Mouse (Mus musculus) c-Kit-negative CD71-positive TER-119-positive erythroid progenitor cells, embryonic 14.5 days (primary cell): ENCODE measurements around the gene Ldlrad3.

Experiments used
- DNase-seq: peaks from one replicate; pipeline ENCODE4 v3.0.0-alpha.2; 2013; ENCODE audit warnings: low read depth, low spot score

The Ldlrad3 gene

DNA sequence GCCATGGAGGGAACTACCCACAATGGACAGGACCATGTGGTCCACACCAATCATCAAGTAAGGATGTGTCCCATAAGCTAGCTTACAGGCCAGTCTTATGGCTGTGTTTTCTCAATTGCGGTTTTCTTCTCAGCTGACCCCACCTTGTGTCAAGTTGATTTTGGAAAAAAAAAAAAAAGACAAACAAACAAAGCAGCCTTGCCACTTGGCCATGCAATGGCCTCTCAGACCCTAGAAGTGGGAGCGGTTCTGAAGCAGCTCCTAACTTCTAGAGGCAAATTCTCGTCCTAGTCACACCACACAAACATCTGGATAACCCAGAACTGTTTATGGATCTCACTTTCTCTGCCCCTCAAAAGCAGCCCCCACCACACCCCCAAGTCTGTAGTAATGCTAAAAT is 41.1 kb downstream of the Ldlrad3 start:
- no peak for DNase-seq

DNA sequence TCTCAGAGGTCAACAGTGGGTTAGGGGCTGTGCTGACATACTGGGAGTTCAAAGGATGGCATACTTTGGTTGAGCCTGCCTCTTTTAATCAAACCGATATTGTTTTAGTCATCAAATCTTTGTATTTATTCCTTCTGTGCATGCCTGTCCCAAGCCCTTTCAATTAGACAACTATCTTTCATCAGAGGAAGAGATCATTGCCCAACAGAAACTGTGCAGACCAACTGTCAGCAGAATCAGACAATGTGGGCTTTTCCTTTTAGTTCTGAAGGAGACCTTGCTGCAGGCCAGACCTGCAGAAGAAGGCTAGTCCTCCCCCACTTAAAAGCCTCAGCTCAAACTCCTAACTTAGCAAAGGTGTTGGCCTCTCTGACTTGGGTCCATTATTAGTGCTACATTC is 41.9 kb downstream of the Ldlrad3 start:
- no peak for DNase-seq

DNA sequence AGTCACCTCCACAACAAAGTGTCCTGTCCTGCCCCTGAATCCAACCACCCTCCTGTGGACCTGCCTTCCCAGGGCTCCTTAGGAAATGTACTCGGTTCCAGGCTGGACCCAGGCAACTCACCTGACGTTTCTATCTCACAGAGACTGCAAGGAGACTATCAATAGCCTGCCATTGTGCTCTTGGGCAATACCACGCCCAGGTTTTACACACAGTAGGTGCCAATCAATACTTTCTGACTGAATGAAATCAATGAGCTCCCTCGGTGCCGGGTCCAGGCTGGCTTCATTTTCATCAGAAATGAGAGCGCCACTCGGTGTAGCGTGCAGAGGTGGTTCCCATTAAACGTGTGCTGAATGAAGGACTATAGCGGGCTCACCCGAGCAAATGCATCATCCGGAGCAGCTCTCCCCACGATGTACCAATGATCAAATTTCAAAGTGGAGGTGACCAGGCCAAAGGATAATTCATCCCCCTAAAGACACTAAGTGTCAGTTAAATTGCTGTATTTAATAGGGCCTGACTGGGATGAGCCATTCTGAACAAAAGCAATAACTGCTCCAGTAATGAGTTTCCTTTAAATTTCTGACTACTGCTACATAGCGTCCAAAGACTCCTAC is 43.4 kb downstream of the Ldlrad3 start:
- no peak for DNase-seq

DNA sequence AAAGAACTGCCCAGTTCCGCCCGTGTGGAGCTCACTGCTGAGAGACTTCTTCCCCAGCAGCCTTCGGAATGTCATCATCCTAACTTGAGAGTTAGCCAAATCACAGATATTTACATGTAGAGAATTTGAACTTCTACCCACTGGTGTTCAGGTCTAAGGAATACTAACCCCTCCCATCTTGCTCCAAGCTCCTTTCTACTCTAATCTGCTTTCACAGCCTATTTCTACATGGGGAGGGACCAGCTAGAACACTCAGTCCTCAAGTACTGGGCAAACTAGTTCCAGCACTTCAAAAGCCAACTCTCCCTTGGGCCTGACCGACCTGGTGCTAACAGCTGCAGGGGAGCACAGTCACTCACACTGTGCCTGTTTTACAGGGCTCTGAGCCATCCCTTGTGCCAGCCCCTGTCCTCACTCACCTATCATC is 44.0 kb downstream of the Ldlrad3 start:
- no peak for DNase-seq

DNA sequence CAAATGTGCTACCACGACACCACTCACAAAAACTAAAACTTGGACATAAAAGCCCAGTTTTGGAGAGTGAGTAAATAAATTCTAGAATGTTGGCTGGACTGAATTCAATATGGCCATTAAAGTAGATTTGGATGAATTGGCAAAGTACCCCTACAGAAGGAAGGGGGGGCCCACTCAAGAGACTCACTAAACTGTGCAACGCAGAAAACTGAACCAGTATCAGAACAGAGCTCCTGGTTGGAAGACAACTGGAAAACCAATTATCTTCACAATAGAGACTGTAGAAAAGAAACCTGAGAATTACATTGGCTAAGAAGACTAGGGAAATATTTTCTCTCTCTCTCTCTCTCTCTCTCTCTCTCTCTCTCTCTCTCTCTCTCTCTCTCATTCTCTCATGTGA is 45.0 kb downstream of the Ldlrad3 start:
- DNase-seq = no peak

DNA sequence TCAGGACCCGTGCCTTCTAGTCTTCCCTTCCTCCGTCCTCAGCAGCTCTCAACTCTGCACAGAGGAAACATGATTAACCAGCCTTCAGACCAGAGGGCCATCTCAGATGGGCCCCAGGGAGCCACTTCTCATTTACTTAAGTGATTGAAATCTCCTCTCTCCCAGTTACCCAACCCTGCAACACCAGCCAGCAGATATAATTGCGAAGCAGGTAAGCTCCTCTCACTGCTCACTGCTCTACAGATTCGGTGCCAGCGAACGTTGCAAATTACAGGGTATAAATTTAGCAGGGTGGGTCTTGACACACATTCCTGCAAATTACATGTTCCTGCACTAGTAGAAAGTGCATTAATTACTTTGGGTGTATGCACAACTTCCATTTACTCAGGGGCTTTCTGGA is 48.3 kb downstream of the Ldlrad3 start:
- no peak for DNase-seq

DNA sequence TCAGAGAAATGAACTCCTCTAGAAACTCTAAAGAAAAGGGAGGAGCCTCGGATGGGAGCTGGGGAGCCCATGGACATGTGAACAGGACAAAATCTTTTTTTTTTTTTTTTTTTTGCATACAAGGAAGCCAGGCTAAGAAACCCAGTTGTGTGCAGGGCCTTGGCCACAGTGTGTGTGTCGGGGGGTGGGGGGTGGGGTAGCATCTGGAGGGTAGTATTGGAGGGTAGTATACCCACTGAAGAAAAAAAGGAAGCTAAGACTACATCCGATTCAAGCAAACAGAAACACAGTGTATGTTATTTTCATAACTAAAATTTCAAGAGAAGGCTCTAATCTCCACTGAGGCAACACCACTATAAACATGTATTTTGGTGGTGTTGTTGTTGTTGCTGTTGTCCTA is 50.0 kb downstream of the Ldlrad3 start:
- no peak for DNase-seq

DNA sequence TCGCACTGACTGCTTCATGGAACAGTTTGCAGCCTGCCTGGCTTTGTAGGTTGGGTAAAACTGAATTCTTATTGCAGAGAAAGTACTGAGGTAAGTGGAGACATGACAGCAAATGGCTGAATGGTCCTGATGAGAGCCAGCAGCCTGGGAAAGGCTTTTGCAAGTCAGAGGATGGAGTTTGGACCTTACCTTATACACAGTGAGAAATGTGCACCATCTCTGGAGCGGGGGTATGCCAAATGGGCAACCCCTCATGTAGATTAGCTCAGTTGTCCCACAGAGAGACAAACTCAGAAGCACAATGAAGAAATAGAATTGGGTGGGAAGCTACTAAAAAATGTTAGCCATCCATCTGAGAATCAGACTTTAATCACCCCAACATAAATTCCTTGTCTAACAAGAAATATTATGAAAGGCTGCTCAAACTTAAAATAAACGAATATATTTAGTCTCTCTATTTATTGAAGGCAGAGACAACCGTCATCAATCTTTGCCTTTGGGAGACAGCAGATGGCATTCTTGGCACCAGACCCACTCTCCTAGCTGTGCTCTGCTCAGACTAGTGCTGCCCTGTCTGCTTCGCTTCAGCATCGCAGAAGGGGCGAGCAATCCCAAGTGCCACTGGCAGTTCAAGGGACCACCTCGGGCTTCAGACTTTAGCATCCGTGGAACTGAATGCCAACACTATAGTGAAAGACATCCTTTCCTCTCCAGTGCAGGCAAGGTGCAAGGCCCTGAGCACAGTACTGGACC is 51.5 kb downstream of the Ldlrad3 start:
- DNase-seq = no peak

DNA sequence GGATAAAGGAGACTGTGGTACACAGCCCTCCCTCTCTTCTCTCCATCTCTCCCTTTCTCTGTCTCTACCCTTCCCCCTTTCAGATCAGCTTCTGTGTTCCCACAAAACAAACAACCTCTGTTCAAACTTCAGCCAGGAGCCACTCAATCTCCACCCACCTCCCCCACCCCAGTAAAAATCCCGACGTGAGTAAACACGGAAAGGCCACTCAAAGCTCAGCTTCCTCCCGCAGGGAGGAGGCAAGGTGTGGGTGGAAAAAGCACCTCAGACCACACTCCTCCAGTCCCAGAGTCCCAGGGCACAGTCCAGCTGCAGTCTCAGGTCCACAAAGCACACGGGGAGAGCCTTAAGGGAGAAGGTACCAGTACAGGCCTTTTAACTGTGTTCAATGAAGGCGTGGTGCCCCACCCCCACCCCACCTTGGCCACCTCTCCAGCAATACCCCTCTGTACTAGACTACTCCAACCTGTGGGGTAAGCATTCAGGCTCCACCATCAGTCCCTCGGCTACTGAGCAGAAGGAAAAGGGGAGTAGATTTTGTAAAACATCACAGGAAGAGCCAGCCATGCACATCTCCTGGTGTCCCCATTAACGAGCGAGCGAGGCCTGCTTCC is 53.1 kb downstream of the Ldlrad3 start:
- no peak for DNase-seq

DNA sequence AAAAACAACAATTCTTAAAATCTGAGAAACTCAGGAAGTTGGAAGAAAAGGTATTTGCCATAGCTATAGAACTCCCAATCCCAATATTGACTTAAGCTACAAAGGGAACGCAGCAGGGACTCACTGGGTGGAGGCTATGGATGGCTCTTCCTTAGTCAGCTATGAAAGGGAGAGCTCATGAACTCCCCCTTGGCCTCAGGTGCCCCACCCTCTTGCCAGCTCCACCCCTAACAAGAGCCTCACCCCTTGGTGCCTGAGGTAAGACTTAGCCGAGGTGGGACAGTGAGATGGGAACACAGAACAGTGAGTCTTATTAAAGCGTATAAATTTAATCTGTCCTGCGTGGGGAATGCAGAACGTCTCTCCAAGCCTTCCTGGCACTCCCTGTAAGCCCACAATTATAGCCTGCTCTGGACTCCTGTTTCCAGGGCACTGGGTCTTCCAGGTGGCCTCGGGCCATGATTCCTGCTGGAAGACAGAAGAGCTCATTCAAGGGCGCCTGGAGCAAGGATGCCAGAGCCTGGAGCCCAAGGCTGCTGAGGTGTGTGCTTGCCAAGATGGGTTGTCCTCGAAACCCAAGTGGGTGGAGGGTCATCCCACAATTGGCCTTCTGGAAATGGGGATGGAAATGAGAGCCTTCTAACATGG is 55.9 kb downstream of the Ldlrad3 start:
- no peak for DNase-seq

DNA sequence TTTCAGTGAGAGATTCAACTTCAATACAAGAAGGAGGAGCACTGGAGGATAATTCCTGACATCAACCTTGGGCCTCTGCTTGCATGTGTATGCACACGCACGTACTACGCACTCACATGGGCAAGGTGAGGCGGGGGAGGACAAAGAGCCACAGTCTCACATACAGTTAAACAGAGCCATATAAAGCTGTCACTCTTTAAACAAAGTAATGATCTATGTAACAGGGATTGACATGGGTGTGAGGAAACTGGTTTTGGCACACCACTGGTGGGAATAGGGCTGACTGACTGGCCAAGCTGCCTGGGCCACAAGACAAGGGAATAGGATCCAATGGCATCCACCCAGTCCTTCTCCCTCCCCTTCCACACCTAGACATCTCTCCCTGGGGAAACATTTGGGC is 57.0 kb downstream of the Ldlrad3 start:
- DNase-seq = no peak

DNA sequence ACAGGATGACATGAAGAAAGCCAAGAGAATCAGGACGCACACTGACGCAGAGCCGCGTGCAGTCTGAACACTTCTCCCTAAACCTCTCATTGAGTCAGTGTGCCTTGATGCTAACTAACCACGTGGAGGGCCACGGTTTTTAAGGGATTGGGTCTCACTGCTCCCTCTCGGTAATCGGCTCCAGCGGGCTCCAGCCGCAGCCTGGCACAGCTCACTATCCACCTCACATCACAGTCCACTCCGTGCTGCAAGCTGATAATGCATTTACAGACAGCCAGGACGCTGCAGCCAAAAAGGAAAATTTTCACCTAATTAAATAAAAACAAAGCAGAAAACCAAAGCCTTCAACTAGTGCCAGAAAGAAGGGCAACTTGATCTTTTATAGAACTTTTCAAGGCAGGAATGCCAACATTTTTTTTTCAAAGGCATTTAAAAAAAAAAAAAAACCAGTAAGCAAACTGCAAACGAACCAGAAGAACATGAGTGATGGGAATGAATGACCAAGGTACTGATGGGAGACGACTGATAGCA is 57.6 kb downstream of the Ldlrad3 start:
- DNase-seq = no peak

DNA sequence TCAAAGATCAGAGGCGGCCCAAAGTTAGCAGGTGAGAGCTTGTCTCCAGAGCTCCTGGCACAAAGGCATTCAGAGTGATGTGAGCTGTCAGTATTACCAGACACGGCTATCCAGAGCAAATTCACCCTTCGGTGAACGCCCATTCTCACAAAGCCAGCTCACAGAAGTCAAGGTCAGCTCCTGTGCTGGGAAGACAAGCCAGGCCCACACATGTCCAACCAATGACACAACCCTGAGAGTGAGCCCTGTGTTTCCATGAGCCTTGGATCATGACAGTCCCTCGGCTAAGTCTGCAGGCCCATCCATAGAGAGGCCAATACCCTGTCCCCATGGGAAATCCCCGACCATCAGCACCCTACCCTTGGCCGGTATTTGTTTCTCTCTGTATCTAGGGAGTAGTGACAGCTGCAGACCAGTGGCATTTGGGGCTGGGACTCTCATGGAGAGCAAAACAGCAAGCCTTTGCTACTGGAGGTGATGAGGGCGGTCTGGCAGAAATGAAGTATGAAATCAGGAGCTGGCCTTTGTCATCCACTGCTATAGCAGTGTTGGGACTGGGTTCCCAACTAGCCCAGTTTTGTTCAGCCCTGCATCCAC is 58.3 kb downstream of the Ldlrad3 start:
- no peak for DNase-seq

DNA sequence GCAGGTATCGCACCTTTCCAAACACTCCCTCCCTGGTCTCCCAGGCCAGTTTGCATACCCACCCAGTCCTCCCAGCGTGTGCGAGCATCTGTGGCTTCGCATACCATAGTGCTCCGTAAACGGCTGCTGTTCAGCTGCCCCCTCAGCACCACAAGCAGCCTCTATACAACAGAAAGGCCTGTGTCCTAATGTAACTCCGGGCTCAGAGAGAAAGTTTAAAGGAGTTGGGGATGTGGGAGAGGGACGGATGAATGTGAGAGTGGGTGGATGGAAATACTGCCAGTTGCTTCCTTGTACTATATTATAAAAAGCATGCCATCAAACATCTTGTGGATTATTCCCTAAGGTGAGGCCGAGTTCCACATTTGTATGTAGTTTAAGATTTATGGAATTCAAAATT is 59.0 kb downstream of the Ldlrad3 start:
- no peak for DNase-seq

DNA sequence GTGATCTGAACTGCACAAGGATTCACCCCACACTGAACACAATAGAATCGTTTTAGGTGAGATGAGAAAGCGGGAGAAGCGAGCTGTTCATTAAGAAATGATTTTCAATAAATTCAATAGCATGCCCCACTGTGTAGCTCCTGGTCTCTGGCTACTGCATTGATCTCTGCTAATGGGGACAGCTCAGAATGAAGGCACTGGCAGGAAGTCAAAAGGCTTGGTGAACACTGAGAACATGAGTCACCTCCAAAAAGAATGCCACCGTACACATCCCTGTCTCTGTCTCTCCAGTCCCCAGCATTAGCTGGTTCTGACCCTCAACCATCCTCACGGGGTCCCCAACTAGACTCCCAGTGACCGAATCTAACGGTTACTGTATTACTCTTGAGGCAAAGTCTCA is 60.1 kb downstream of the Ldlrad3 start:
- DNase-seq = no peak

DNA sequence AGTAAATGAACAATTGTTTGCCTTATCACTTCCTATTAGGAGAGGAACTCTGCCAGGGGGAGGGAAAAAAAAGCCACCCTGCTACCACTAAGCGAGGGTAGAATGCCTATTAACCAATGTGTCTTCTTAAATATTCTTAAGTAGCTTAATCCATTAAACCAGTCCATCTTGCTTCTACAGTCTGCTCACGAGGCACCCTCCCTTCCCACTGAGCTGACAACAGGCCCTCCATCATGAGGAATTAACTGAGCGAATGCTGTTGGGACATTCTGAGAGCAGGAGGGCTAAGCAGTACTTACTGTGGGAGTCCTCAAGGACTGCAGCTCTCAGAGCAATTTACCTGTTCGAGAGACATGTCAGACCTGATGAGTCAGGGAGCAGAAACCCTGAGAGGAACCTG is 61.1 kb downstream of the Ldlrad3 start:
- DNase-seq = no peak

DNA sequence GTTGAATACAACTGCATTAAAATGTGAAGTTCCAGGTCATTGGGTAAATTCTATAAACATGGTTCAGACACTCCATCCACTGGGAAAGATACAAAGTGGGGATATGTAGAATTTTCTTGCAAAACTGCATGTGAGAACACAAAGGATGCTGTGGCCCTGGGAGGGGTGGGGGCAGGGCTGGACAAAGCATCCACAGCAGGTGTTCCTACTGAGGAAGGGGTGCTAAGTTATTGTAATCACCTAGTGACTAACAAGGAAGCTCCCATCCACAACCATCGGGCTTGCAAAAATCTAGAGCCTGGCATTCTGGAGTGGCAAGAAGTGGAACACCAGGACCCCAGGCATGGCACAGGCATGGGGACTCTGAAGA is 64.1 kb downstream of the Ldlrad3 start:
- DNase-seq = no peak

DNA sequence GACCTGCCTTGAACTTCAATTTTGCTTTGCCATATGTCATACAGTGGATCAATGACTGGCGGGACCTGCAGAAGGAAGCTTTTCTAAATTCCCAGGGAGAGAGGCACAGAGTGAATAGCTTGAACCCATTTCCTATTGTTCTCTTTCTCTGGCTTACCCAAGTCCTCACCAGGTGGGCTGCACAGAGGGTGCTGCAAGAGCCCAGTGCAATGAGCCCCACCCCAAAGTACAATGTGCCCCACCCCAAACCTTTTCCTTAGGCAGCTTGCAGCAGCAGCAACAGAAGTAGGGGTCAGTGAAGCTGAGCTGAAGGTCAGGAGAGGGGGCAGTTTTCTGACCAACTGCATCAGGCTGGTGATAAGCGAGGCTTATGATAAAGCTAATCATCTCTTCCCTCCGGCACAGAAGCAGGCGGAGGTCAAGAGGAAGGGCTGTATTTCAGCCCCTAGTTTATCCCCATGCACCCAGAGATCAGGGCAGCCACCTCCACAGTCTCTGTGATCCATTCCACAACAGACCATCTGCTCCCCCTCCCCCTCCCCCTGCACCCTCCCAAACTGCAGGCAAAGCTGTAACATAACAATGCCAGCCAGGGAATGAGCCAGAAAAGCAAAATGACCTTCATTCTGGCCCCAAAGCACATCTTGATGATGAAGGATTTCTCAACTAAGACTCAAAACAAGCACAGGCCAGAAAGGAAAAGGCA is 64.6 kb downstream of the Ldlrad3 start:
- DNase-seq = no peak

DNA sequence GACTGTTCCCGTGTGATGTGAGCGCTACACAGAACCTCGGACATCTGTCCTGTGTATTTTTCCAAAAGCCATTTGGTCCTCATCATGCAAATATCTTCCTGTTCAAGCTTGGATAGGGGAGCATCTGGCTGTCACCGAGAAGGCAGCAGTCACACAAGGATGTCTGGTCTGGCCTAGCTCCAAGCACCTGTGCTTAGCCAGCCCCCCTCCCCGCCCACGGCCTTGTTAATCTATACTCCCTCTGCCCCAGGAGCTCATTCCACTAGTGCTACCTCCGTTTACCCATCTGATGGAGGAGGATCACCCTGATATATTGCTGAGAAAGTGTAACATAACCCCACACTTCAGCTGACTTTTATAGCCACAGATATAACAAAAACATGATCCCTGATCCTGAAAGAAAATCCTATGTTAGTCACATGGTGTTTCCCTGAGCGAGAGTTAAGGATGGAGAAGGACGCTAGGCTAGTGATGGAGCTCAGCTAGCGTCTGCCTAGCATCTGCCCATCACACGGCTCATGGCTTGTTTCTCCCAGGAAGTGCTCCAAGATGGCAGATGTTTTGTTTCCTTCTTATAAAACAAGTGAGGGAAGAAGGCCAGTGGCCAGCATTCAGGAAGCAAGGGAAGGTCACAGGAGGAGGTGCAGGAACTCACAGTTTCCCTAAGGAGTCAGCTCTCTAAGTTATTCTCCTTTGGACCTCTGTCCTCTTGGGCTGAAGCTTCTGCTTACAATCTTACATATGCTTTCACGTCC is 66.3 kb downstream of the Ldlrad3 start:
- DNase-seq = no peak

DNA sequence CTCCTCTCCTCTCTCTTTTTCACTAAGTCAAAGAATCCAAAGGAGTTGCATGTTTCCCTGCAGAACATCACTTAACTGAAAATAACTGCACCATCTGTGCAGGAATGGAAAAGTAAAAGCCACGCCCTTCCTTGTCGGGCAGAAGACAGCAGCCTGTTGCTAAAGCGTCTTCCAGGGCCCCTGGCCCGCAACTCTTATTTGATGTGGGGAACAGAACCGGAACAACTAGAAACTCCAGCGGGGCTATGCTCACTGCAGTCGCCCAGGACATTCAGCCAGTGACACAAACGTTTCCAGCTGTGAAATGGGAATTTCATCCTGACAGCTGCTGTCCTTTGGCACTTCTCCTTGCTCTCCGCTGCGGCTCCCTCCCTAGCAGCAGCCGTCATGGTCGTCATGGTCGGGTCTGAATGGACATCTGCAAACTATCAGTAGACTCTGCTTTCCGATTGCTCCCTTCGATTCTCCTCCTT is 67.2 kb downstream of the Ldlrad3 start:
- no peak for DNase-seq

DNA sequence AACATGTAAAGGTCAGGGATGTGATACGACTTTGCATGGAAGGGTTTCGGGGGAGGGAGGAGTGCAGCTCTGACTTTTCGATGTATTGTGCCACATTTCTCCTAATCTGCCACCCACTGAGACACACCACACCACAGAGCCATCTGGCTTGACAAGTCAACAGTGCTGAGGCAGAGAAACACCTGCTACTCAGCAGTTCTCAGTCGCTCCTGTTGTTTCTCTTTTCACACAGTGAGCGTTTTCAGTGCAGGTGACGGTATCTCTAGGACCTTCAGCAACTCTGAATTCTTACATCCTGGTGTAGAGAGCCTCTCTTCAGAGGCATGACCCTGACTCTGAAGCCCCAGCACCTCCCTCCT is 68.8 kb downstream of the Ldlrad3 start:
- no peak for DNase-seq
